Mouse (Mus musculus): ENCODE measurements around the gene Tmem135.

DNA sequence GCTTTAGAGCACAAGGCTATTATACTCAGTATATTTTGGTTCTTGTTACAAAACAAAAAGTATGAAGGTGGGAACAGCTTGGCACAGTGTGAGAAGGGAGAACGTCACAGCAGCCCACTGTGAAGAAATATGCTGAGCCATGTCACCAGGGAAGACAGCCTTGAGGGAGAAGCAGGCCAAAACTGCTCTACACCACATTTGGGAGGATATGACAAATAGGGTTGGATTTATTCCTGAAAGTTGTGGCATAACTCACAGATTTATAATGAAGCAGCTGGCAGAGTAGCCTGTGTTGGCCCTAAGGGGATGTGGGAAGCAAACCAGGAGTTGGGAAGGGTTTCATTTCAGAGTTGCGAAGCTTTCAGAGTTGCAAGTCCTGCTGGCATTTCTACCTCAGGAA, 225.4 kb downstream of the Tmem135 start:
- TF ChIP-seq POLR2A (IDR thresholded peaks at IDR 0.05; ENCODE audit: extremely low read depth, insufficient read depth, low read length) (no peak), CTCF (IDR thresholded peaks at IDR 0.05; ENCODE audit: extremely low read depth, insufficient read depth, low read length) (no peak)
